Mouse (Mus musculus) right cerebral cortex, postnatal 14 days (tissue): ENCODE data around the gene Cyb5b.
"Not testable (repeated sequence)": the region's sequence is repeated elsewhere in the genome, so short reads cannot be mapped to it uniquely, and the experiment has no call there.

Experiments used
- DNase-seq: peaks from one replicate; pipeline ENCODE4 v3.0.0; 2022

Gene Cyb5b

DNA sequence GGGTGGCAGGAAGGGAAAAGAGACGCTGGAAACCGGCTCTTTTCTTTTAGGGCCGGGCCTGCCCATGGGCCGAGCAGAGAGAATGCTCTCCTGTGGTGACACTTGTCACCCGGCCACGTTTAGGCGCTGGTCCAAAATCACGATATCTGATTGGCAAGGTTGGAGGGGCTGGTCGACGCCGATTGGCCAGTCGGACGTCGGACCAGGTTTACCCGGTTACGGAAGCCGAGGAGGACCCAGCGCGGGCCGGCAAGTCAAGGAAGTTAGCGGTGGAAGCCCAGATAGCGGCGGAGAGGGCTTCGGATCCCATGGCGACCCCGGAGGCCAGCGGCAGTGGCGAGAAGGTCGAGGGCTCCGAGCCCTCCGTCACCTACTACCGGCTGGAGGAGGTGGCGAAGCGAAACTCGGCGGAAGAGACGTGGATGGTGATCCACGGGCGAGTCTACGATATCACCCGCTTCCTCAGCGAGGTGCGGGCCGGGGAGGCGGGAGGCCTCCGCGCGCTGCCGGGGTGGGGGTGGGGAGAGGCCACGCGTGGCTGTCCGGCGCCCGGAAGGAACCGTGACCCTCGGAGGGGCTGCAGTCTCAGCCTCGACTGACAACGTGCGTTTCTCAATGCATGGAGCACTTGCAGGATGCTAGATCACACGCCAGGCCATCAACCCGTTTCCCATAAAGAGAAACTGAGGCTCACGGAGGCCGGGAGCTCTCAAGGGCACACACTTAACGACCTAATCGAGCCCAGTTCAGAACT, at the start of gene Cyb5b:
Cyb5b (plus strand) TSS at position 237 of the 754 bp plus-strand sequence.
- peak; percentile 93 for DNase-seq

DNA sequence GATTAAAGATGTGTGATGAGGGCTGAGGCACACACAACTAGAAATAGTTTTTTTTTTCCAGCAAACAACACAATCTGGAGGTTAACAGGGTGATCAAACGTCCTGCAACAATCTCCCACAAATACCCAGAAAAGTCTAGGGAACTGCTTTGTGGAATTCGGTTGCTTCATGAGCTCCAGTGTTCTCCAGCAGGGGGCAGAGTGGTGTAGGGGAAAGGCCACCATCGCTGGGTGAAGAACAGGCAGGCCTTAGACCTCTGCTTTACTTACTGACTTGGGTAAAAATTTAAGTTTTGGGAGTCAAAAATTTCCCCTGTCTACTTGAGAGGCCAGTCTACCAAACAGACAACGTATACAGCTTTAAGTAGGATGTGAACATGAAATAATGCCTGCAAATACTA, 45.9 kb upstream of the Cyb5b start:
- DNase-seq: peak; percentile 83

DNA sequence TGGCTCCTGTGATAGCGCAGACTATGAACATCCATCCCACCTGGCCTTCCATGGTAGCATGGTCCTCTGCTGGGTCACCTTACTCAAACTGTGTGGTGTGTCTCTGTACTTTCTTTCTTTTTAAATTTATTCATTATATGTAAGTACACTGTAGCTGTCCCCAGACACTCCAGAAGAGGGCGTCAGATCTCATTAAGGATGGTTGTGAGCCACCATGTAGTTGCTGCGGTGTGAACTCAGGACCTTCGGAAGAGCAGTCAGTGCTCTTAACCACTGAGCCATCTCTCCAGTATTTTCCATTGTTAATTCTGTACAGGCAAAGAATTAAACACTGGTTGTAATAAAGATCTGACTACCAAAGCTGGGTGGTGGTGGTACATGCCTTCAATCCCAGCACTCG, 42.4 kb upstream of the Cyb5b start:
- not testable (repeated sequence) for DNase-seq

DNA sequence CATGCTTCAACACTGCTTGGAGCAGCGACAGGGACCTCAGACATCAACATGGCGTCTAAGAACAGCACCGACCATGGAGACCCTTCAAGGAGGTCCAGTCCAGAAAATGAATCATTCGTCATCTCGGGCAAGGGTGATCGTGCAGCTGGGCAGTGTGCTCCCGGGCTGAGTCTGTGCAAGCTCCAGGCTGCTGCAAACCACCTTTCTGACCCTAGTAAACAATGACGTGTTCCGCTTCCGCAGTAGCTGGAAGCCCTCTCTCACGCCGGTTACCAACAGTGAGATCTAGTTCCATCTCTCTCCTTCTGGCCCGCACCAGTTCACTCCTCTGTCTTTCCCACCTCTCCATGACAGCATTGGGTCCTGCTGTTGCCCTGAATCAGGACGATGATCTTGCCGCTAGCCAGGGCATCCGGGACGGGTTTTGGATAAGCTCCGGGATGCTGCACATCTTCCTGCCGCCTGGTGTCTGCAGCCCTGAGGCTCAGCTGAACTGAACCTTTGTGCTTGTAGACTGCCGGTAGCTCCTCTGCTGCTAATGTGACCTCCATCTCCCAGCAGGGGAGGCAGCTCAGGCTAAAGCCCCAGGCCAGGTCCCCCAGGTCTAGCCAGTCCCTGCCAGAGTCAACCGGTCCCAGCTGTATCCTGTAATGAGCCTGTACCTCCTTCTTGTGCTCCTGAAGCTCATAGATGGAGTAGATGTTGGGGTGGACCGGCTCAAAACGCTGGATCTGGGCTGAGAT, 41.3 kb upstream of the Cyb5b start:
- no peak for DNase-seq

DNA sequence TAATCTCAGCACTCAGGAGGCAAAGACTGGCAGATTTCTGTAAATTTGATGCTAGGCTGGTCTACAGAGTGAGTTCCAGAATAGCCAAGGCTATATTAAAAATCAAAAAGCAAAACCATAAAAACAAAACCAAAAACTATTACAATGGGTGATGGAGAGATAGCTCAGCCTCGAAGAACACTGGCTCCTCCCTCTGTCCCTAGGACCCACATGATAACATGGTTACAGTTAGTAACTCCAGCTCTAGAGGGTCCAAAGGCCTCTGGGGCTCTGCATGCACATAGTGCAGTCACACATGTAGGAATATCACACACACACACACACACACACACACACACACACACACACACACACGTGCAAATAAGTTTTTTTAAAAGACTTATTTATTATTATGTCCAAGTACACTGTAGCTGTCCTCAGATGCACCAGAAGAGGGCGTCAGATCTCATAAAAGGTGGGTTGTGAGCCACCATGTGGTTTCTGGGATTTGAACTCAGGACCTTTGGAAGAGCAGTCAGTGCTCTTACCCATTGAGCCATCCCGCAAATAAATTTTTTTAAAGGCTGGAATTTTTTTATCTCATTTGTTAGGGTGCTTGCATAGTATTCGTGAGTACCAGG, 40.5 kb upstream of the Cyb5b start:
- DNase-seq: no peak

DNA sequence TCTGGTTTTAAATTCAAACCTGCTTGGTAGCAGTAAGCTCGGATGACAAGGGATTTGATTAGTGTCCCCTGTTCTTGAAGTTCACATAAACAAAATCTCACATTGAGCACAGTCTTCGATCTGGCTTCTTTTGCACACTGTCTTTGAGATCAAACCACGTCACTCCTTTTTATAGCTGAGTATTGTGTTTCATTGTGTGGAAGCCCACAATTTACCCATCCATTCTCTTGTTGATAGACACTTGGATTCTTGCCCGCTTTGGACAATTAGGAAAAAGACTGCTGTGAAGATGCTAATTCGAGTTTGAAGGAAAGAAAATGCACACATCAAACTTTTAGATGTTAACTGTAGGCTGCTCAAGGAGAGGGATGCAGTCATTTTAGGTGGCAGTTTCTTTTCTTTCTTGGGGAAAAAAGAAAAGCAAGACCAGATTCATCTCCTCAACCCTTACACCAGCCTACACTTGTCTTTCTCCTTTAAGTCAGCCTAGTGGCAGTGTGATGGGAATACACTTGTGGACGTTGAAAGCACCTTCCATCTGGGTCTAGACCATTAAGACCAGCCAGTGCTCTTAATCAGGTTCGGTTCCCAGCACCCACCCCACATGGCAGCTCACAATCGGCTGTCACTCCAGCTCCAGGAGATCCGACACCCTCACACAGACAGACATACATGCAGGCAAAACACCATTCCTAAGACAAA, 39.7 kb upstream of the Cyb5b start:
- DNase-seq: no peak

DNA sequence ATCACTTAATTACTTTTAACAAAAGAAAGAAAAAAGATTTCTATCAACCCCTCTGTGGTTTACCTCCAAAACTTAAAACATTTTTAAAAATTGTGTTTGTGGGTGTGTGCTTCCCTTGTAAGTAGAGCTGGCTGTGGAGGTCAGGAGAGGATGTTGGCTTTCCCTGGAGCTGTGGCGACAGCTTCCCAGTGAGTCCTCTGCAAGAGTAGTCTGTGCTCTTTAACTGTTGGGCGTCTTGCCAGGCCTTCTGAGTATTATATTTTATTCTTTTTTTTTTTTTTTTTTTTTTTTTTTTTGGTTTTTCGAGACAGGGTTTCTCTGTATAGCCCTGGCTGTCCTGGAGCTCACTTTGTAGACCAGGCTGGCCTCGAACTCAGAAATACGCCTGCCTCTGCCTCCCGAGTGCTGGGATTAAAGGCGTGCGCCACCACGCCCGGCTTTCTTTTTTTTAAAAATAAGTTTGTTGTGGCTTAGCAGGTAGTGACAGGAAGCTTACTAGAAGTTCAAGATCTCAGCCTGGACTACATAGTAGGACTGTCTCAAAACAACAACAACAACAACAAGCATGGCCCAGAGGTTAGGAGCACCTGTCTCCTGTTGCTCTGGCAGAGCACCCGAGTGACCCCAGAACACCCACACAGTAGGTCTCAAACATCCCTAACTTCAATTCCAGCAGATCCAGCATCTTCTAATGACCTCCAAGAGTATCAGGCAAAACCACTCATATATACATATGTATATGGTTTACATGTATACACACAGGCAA, 38.9 kb upstream of the Cyb5b start:
- no peak for DNase-seq

DNA sequence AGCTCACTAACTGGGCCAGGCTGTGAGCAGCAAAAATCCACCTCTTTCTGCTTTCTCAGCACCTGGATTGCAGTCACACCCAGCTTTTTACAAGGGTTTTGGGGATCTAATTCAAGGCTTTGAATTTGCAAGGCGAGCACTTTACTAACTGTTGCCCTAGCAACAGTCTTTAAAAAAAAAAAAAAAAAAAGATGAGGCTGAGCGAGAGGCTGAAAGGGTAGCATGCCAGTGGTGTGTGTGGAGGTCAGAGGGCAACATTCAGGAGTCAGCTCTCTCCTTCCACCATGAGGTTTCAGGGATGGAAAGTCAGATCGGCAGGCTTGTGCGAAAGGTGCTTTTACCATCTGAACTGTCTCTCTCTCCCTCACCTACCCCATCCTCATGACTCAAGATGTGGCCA, 37.2 kb upstream of the Cyb5b start:
- no peak for DNase-seq

DNA sequence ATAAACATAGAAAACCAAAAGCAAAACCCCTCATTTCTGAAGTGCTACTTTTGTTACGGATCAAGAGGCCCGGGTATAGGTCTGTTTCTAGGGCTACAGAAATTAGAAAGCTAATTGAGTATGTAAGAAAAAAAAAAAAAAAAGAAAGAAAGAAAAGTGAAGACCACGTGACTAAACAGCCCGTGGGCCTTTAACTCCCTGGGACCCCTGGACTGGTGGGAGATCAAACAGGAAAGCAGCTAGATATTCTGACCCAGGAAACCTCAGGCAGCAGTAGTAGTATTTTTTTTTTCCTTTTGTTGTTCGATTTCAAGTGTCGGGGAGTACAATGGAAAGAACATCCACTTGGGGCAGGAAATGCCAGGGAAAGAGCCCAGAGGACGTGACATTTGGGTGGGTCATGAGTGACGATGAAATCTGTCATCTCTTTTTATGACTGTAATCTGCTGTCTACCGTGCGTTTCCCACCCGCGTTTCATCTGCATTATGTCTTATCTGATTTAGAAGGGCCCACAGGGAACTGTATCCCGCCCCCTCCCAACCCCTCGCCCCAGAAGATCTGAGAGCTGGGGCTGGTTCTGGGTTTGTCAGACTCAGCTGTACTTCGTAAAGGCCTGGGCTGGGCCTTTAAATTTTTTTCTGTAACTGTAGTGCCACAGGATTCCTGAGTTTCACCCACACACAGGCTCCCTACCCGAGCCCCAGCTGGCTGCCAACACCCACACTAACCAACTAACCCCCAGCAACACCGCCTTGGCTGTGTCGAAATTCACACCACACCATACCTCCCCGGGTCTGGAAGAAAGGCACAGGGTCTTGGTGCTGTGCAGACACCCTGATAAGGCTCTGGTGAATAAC, 36.1 kb upstream of the Cyb5b start:
- DNase-seq: no peak

DNA sequence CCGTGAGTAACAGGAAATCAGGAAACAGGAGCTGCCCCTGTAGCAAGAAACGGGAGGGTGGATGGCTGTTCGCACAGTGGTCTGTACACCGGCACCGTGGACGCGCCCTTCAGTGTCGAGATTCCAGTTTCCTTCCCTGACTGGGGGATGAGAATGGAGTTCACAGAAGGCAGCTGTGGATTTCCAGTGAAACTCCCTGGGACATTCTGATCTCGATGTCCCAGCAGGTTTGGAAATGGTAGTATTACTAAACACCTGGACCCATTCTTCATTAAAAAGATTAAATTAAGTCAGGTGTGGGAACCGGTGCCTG, 35.5 kb upstream of the Cyb5b start:
- DNase-seq: no peak

DNA sequence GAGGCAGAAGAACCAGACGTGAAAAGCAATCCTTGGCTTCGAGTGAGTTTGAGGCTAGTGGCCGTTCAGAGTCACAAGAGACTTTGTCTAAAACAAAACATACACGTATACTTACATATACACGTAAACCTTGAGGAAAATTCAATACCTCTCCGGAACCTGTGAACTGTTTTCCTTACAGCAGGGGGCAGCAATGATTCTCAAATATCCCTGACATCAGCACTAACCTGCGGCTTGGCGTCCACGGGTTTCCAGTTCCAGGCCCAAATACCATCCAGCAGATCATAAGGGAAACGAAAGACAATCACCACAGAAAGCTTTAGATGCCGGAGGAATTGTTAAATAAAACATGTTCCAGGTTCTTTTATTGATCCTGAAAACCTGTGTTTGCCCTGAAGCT, 34.4 kb upstream of the Cyb5b start:
- peak; percentile 76 for DNase-seq

DNA sequence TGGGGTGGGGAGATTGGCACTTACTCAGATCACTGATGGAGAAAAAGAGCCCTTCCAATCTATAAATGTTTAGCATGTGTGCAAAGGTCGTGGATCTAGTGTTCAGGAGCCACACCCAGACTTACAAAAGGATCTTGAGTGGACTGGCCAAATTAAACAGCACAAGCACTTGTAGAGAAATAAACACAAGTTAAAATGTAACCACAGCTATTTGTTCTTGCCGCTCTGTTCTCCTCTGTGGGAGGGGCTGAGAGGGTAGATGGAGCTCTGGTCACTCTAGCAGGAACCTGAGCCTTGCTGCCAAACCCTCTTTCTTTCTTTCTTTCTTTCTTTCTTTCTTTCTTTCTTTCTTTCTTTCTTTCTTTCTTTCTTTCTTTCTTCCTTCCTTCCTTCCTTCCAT, 33.4 kb upstream of the Cyb5b start:
- no peak for DNase-seq

DNA sequence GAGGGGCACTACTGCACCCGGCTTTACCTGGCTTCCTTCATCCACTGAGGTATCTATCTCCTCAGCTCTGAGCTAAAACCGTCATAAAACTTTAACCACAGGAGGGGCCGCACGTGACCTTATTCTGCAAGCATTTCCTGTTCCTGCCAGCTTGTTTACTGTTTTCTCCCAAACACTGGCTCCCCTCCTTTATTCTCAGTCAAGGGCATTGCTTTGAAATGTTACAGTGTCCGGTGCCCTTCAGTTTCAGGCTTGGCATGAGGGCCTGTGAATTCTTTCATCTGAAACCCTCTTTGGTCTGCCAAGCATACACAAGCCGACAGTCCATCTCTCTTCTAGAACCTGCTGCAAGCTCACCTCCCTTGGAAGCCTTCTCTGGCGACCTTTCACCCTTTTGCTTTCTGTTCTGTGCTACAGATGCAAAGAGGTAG, 31.6 kb upstream of the Cyb5b start:
- no peak for DNase-seq

DNA sequence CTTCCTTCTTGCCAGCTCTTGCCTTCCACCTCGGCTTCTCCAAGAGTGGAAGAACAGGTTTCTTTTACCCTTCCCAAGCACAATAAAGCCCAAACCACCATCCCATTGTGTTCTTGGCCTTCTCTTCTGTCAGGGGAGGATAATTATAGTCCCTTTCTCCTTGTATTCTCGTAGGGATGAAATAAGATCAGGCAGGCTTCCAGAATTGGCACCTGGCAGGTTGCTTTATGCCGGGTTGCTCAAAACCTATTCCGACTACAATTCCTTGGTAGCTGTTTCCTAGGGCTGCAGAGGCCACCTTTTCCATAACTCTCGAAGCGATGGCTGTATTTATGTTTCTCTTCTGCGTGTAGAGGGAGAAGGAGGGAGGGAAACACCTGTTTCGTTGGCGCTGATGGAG, 31.0 kb upstream of the Cyb5b start:
- DNase-seq: no peak

DNA sequence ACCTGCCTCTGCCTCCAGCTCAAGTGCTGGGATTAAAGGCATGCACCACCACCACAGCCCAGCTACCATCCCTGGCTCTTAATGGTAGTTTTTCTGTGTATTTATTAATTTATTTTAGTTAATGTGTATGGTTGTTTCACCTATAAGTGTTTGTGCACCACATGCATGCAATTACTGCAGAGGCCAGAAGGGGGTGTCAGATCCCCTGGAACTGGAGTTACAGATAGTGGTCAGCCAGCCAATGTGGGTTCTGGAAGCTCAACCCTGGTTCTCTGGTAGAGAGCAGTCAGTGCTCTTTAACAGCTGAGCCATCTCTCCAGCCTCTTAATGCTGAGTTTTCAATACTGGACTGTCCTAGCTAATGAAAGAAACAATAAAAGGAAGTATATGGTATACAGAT, 29.6 kb upstream of the Cyb5b start:
- DNase-seq: no peak

DNA sequence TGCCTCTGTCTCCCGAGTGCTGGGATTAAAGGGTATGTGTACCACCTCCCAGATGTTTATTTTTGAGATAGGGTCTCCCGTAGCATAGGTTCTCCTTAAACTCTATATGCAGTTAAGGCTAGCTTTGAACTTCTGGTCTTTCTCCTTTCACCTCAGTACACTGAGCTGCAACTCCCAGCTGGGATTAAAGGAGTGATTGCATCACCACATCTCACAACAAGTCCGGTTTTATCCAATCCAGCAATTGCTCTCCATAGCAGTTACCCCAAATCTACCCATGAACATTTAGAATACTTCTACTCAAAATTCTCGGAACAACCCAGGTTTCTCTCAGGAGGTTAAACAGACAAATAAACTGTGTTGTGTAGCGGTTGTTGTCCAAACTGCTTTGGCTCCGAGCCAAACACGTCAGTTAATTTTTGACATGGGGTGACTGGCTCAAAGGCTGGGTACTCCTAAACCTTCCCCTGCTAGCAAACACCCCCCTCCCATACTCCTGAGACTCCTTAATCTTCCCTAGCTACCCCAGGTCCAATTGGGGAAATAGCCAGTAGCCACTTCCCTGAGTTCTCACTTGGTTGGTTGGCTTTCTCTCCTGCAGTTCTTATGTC, 28.7 kb upstream of the Cyb5b start:
- no peak for DNase-seq

DNA sequence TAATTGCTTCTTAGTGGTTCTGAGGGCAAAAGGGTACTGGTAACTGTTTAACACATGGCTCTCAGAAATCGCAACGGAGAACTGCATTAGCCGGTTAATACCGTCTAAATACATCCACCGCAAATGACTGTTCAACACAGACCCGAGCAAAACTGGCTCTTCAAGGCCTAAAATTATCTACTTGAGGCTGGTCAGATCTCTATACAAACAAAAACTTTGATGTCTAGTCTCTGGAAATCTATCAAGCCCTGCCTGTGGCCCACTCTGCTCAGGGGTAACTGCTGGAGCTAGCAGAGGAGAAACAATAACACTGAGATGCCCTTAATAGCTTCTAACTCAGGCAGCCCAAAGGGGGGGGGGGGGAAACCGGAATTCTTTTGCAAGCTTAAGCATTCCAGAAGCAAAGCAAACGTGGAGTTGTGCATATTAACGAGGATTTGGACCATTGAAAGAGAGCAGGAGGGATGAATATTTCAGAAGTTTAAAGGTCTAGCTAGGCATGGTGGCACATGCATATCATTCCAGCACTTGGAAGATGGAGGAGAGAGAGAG, 27.3 kb upstream of the Cyb5b start:
- DNase-seq: no peak

DNA sequence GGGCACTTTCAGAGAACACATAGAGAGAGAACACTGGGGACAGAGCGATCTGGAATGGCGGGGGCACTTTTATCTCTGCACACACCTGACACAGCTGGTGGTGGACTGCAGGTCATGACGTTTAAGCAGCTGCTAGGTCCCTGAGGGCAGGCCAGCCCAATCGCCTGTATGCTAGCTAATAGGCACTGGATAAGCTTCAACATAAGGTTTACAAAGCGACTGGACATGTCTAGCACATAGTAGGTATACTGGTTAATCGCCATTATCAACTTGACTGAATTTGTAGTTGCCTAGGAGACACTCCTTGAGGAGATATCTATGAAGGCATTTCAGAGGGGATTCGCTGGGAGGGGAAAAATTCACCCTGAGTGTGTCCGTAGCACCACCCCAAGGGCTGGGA, 26.1 kb upstream of the Cyb5b start:
- DNase-seq: no peak

DNA sequence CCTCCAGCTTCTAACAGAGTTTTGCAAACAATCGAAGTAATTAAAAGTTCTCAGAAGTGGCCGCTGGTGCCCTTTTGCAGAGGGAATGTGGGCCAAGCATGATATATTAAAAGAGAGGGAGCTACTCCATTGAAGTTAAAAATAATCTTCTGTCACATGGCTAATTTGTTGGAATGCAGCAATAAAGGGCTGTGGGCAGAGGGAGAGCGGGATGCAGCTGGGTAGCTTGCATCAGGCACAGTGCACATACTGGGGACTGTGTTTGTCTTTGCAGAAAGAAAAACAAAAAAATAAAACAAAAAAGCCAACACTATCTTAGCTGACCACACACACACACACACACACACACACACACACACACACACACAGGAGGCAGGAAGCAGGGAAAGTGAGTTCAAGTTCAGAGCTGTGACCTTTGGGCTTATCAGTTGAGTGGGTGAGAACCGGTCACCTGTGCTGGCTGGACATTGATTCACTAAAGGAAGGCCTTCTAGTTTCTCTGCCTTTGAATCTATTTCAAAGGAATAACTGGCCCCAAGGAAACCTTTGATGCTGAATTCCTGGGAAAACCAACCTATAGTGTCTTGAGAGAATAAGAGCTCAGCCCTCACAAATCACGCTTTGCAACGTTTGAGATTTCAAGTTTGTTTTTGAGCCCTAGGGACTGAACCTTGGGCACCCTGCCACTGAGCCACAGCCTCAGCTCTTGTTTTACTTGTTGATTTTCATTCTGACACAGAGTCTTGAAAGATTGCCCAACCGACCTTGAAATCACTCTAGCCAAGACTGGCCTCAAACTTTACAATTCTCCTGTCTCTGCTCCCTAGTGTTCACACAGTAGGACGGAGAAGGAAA, 21.0 kb upstream of the Cyb5b start:
- DNase-seq: no peak

DNA sequence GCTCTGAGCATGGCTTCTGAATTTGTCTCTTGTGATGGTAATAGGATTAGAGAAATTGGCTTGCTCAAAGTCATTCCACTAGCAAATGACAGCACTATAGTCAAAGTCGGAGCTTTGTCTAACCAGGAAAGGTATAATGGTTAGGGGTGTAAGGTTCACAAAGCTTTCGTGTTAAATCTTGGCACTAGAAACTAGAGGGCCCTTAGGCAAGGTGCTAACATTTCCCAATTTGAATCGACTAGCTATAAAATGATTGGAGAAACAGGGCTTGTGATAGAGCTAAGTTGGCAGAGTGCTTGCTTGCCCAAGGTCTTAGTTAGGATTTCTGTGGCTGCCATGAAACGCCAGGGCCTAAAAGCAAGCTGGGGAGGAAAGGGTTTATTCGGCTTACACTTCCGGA, 20.4 kb upstream of the Cyb5b start:
- no peak for DNase-seq
